Mouse (Mus musculus) lung, postnatal 10 days (tissue): Measurements from ENCODE around the gene Xpa.

ENCODE experiments used
- DNase-seq: peaks from one replicate; pipeline ENCODE4 v3.0.0; 2021

Xpa gene

GRCm38 (mm10) chr4:46195781-46196487 lies at the start of gene Xpa:
Xpa (minus strand) TSS chr4:46196311.
- DNase-seq: peak; percentile 96

GRCm38 (mm10) chr4:46235871-46236270 lies 39.8 kb upstream of the Xpa start:
- no peak for DNase-seq

DNA sequence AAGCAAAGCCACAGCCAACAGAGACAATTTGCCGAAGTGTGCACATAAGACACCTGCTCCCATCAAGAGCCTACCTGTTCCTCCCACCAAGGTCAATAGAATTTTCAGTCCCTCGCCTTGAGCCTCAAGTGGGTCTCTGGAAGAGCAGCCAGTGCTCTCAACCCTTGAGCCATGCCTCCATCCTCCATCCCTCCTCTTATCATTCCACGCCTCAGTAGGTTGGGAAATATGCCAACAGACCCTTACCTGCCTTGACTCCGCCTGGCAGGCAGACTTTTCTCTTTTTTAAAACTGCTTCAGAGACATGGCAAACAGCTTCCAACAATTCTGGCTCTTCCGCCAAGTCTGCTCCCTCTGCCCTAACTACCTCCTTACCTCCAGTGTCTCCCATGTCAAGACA lies 38.6 kb upstream of the Xpa start:
- no peak for DNase-seq

GRCm38 (mm10) chr4:46226972-46227535 lies 30.9 kb upstream of the Xpa start:
- peak; percentile 1 for DNase-seq

DNA sequence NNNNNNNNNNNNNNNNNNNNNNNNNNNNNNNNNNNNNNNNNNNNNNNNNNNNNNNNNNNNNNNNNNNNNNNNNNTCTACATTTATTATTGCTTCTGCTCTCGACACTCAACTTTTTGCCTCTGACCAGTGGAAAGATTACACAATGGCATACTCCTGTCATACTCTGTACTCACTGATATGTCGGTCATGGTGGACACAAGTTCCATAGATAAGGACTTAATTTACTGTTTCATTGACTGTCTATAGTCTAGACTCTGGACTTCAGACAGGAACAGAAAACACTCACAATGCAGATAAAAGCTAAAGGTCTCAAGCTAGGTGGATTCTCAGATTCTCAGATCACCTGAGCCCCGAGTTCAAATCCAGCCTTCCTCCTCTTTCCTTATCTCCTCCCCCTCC lies 25.0 kb upstream of the Xpa start:
- no peak for DNase-seq

- DNase-seq: no peak
These were observed 6.5 kb upstream of the Xpa start for GRCm38 (mm10) chr4:46202562-46203126.

DNA sequence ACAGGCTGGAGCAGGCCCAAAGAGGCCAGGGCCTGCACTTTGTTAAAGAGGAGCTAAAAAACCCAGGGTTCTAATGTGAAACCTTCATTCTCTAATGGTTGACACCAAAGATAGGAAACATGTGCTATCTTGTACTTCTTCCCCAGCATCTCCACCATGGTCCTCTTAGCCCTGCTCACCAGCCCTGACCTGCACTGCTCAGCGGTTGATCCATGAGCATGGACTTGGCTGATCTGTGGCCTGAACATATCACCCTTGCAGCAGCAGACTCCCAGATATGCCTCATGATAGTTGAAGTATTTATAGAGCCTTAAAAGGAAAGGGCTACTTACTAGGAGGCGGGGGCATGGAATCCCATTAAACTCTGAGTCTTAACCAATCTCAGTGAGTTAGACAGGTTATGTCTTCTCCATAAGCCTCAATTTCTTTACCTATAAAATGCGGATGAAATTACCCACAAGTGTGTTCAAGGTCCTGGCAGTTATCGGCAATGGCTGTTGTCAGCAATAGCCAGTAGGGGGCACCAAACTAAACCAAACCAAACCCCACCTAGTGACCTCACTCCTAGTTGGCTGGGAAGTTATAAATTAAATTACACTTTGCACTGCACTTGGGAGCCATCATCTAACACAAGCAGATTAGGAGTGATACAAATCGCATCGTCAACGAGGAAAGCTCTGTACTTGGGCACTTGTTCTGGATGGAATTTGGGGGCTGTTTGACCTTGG lies 5.9 kb upstream of the Xpa start:
- peak; percentile 79 for DNase-seq

DNA sequence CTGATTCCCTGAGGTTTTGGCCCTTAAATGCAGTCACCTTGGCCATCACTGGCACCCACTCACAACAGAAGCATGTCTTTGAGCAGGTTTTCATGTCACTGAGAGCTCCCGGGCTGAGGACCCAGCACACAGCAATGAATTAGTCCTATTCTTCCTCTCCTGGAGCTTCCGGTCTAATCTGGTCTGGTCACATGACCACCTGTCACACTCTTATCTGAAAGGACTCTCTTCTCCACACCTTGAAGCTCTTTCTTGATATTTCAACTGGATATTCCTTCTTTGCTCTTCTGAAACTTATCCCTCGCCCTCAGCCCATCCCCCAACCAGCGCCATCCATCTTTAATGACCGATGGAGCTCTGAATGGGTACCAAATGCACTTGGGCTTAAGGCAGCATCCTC lies 2.0 kb upstream of the Xpa start:
- DNase-seq: no peak

- no peak for DNase-seq
These were observed 402 bp upstream of the Xpa start for GRCm38 (mm10) chr4:46196513-46196912.

DNA sequence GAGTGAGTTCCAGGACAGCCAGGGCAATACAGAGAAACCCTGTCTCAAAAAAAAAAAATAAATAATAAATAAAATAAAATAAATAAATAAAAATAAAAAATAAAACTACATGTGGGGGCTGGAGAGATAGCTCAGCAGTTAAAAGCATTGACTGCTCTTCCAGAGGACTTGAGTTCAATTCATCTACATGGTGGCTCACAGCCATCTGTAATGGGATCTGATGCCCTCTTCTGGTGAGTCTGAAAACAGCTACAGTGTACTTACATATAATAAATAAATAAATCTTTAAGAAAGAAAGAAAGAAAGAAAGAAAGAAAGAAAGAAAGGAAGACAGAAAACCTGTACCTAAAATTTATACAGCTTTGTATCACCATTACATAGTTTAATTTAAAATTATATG lies 4.1 kb downstream of the Xpa start:
- peak; percentile 42 for DNase-seq

- no peak for DNase-seq
These were observed 9.6 kb downstream of the Xpa start for GRCm38 (mm10) chr4:46186466-46186865.

DNA sequence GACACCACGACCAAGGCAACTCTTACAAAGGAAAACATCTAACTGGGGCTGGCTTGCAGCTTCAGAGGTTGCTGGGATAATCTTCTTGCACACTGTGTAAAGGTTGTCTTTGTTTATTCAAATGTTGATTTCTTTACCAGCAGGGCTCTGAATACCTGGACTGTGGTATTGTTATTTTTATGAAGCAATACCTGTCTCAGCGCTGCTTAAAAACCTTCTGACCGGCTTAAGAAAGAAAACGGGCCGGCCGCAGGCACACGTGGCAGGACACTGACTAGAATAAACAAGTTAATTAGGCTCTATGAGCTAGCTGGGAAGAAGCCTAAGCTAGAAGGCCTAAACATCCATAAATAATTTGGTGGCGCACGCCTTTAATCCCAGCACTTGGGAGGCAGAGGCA lies 10.2 kb downstream of the Xpa start:
- no peak for DNase-seq

GRCm38 (mm10) chr4:46185423-46185822 lies 10.7 kb downstream of the Xpa start:
- DNase-seq: no peak

GRCm38 (mm10) chr4:46182181-46182580 lies 13.9 kb downstream of the Xpa start:
- DNase-seq: no peak

- no peak for DNase-seq
These were observed 14.9 kb downstream of the Xpa start for GRCm38 (mm10) chr4:46181168-46181567.

GRCm38 (mm10) chr4:46177496-46177895 lies 18.6 kb downstream of the Xpa start:
- no peak for DNase-seq

DNA sequence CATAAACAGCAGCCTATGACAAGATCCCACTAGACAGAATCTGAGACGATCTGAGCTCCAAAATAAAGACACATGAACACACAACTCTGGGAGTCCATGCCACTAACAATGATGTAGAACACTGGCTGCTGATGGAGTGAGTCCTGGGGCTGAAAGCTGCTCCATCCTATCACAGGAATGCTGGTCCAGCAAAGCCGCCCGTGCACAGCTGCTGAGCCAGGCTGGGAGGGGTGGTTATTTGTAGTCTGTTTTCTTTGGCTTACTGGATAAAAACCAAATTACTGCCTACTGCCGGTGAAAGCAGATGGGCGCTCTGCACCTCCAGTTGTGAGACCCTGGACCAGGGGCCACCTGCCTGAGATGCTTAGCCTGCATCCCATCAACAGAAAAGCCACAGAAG lies 19.1 kb downstream of the Xpa start:
- DNase-seq: no peak

GRCm38 (mm10) chr4:46176313-46176712 lies 19.8 kb downstream of the Xpa start:
- no peak for DNase-seq

DNA sequence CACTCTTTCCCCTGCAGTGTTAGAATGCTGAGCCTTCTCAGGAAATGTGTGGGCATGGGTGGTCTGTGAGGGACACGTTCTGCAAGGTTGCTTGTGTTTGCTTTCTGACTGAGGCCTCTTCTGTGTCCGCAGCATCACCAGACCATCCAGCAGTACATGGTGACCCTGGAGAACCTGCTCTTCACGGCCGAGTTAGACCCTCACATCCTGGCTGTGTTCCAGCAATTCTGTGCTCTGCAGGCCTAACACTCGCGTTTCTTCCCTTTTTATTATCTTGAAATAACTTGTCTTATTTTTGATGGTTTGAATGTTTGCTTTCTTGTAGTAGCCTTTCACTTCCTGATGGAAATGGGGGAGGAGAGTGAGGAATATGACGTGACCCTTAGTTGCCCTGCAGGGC lies 24.4 kb downstream of the Xpa start:
- no peak for DNase-seq

GRCm38 (mm10) chr4:46165831-46166230 lies 30.3 kb downstream of the Xpa start:
- DNase-seq: no peak

DNA sequence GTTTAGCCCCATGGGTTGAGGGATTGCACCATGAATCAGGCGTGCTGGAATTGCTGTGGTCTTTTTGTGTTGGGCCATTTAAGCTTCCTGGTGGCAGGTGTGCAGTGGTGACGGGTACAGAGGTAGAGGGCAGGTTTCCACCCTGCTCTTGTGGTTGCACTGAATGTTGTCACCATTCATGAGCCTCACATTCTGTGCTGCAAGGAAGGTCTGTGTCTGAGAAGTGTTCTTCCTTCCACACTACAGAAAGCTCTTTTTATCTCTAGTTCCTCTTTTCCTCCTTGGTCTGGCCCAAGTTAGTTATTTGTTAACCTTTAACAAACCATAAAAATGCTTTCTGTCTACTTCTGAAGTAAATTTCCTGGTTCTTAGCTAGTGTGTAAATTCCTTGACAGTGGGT lies 32.1 kb downstream of the Xpa start:
- no peak for DNase-seq

- no peak for DNase-seq
These were observed 44.1 kb downstream of the Xpa start for GRCm38 (mm10) chr4:46151903-46152544.

GRCm38 (mm10) chr4:46146881-46147280 lies 49.2 kb downstream of the Xpa start:
- DNase-seq: no peak
